Mouse (Mus musculus): Measurements from ENCODE around the gene Spaca4. TPM values are rescaled to one million over a fixed set of nuclear protein-coding genes. Genes with fewer than 3 reads are reported as not detected.

The Spaca4 gene
- polyA plus RNA-seq, 1 experiment, result not detected

DNA sequence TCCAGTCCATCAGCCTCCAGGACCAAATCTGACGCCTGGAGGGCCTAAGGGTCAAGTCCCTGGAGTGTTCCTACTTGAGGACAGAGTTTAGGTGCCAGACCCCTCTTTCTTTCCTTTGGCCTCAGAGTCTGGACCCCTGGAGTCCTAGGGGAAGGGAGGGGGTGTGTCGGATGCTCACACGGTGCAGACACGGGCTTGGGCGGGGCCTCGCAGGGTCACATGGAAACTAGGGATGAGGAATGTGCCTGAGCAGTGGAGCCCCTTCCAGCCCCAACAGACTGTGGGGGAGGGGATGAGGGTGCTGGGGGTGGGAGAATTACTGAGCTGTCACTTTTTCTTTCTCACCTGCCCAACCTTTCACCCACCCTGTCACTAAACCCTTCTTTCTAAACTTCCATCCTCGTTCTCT is 19.7 kb downstream of the Spaca4 start:
- Histone ChIP-seq H3K27me3 (ENCODE audit: control insufficient read depth, insufficient read depth, low read length) (no peaks in the 10 kb centered on the region), H3K4me3 (replicated peaks; ENCODE audit: insufficient read depth, low read depth, low read length) (peak overlapping the region; percentile 96), H3K4me1 (ENCODE audit: control insufficient read depth, insufficient read depth, low read length) (peaks cover 31% of the 10 kb centered on the region), H3K27ac (ENCODE audit: insufficient read depth, low read length) (peak overlapping the region; percentile 96)
- WGBS, result under 1% methylated on average over 7 of the region's 7 CpGs
- DNase-seq, result peak; percentile 70 to 76
- peak; percentile 47; the same call in 1 of the 2 replicates for TF ChIP-seq POLR2A (IDR thresholded peaks at IDR 0.05; ENCODE audit: borderline replicate concordance, insufficient read depth, low read length)
- no peak for TF ChIP-seq CTCF (IDR thresholded peaks at IDR 0.05; ENCODE audit: borderline replicate concordance, insufficient read depth, low read depth, low read length)

DNA sequence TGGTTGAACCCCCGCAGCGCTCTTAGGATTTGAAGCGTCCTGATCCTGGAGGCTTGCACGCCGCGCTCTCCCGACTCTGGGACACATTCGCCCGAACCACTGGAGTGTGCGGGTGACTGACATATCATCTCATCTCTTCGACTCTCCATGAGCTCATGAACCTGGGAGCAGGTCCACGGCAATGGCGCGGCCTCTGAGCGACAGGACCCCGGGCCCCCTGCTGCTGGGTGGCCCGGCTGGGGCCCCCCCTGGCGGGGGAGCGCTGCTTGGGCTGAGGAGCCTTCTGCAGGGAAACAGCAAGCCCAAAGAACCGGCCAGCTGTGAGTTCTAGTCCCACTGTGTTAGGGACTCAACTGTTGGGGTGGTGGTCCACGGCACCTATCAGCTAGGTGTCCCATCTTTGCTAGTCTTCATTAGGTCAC is 20.2 kb downstream of the Spaca4 start:
- peaks cover 28% of the 10 kb centered on the region for H3K4me1 ChIP-seq (ENCODE audit: control insufficient read depth, insufficient read depth, low read length)
- DNase-seq, result no peak

DNA sequence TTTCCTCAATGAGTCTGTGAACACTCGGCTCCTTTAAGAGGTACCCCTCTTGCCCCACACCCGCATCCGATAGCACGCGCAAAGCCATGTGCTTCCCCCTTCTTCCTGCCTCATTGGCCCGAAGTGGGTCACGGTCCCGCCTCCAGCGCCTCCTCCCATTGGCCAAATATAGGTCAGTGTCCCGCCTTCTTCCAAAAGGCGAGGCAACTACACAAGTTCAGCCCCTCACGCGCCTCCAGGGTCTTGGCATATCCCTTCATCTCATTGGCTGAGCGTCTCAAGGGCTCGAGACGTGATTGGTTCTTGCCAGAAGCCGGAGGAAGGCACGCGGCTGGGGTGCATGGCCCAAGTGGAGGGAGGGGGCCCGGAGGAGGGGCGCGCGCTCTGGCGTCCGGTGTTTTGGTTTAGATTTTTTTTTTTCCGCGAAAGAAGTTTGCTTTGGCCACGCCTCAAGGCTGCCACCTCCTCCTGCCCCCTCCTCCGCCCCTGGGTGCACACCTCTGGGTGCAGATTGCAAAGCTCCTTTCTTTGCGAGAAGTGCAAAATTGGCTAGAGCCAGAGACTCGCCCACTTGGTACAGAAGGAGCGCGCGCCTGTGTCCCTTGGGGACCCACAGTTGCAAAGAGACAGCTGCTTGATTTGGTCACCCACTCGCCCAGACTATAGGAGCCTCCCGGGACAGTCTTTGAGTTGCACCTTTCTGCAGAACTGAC is 20.7 kb downstream of the Spaca4 start, which contains the start of gene Dbp:
Gene Dbp (plus strand): TSS at position 359 of the 713 bp plus-strand sequence.
- H3K4me1 ChIP-seq (ENCODE audit: control insufficient read depth, insufficient read depth, low read length), result peaks cover 27% of the 10 kb centered on the region
- WGBS, result under 1% methylated on average over 36 of the region's 36 CpGs

More for the DNA sequence above, 20.2 kb downstream of the Spaca4 start:
- H3K27ac ChIP-seq (ENCODE audit: insufficient read depth, low read length), result peak overlapping the region; percentile 96
- WGBS, result under 1% methylated on average over 21 of the region's 21 CpGs
- no peaks in the 10 kb centered on the region for H3K27me3 ChIP-seq (ENCODE audit: control insufficient read depth, insufficient read depth, low read length)
- H3K4me3 ChIP-seq (replicated peaks; ENCODE audit: insufficient read depth, low read depth, low read length), result peak overlapping the region; percentile 96
- TF ChIP-seq POLR2A (IDR thresholded peaks at IDR 0.05; ENCODE audit: borderline replicate concordance, insufficient read depth, low read length), result no peak
- TF ChIP-seq CTCF (IDR thresholded peaks at IDR 0.05; ENCODE audit: borderline replicate concordance, insufficient read depth, low read depth, low read length), result no peak

DNA sequence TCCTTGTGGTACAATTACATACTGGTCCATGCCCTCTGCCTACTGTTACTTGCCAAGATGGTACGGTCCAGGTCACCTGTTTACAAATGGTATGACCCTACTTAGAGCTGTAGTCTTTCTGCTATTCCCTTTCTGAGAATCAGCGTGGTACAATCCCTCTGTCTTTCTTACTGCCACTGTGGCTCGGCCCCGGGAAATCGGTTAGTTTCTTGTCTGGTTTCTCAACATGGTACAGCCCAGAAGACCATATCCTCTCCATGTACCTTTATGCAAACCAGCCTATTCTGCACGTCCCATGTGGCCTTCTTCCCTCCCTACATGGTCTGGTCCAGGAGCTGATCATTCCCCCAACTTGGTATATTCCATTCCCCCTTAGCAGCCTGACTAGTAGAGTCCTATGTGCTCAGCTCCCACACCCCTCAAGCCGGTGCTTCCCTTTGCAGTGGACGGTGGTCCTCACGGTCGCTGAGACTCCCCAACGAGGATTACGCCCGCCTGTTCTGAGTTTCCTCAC is 21.5 kb downstream of the Spaca4 start:
- H3K27ac ChIP-seq (ENCODE audit: insufficient read depth, low read length), result peak overlapping the region; percentile 87
- peak overlapping the region; percentile 75 for H3K4me3 ChIP-seq (replicated peaks; ENCODE audit: insufficient read depth, low read depth, low read length)
- peak; percentile 78 to 86 for DNase-seq
- peaks cover 21% of the 10 kb centered on the region for H3K4me1 ChIP-seq (ENCODE audit: control insufficient read depth, insufficient read depth, low read length)
- WGBS, result under 1% methylated on average over 13 of the region's 13 CpGs
- no peaks in the 10 kb centered on the region for H3K27me3 ChIP-seq (ENCODE audit: control insufficient read depth, insufficient read depth, low read length)
- TF ChIP-seq POLR2A (IDR thresholded peaks at IDR 0.05; ENCODE audit: borderline replicate concordance, insufficient read depth, low read length) (peak; percentile 85), CTCF (IDR thresholded peaks at IDR 0.05; ENCODE audit: borderline replicate concordance, insufficient read depth, low read depth, low read length) (no peak)

More for the DNA sequence above, 20.7 kb downstream of the Spaca4 start, which contains the start of gene Dbp:
- Histone ChIP-seq H3K4me3 (replicated peaks; ENCODE audit: insufficient read depth, low read depth, low read length) (peak within 1 kb of the TSS; percentile 96), H3K27me3 (ENCODE audit: control insufficient read depth, insufficient read depth, low read length) (no peaks in the 10 kb centered on the region), H3K27ac (ENCODE audit: insufficient read depth, low read length) (peak within 1 kb of the TSS; percentile 96)
- peak; percentile 98 to 100 for DNase-seq
- TF ChIP-seq POLR2A (IDR thresholded peaks at IDR 0.05; ENCODE audit: borderline replicate concordance, insufficient read depth, low read length) (0 out of 2 replicates have a peak, but pooled peaks have one; percentile 34), CTCF (IDR thresholded peaks at IDR 0.05; ENCODE audit: borderline replicate concordance, insufficient read depth, low read depth, low read length) (no peak)

DNA sequence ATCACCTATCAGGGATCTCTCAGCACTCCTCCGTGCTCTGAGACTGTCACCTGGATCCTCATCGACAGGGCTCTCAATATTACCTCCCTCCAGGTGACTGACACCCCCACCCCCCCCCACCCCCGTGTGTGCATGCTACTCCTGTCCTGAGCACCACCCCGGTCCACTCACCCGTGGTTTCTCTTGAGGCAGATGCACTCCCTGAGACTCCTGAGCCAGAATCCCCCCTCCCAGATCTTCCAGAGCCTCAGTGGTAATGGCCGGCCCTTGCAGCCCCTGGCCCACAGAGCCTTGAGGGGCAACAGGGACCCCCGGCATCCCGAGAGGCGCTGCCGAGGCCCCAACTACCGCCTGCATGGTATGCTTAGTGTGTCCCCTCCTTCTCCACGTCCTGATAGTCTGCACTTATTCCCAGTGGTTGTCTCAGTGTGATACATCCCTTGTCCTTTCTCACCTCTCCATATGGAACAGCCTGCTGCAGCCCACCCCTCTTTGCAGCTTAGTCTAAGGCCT is 22.0 kb downstream of the Spaca4 start:
- H3K27ac ChIP-seq (ENCODE audit: insufficient read depth, low read length), result peak overlapping the region; percentile 87
- H3K4me1 ChIP-seq (ENCODE audit: control insufficient read depth, insufficient read depth, low read length), result peaks cover 16% of the 10 kb centered on the region
- WGBS, result 9% methylated on average over 12 of the region's 12 CpGs
- TF ChIP-seq CTCF (IDR thresholded peaks at IDR 0.05; ENCODE audit: borderline replicate concordance, insufficient read depth, low read depth, low read length) (no peak), POLR2A (IDR thresholded peaks at IDR 0.05; ENCODE audit: borderline replicate concordance, insufficient read depth, low read length) (no peak)
- H3K4me3 ChIP-seq (replicated peaks; ENCODE audit: insufficient read depth, low read depth, low read length), result peak overlapping the region; percentile 75
- H3K27me3 ChIP-seq (ENCODE audit: control insufficient read depth, insufficient read depth, low read length), result no peaks in the 10 kb centered on the region
- no peak for DNase-seq

DNA sequence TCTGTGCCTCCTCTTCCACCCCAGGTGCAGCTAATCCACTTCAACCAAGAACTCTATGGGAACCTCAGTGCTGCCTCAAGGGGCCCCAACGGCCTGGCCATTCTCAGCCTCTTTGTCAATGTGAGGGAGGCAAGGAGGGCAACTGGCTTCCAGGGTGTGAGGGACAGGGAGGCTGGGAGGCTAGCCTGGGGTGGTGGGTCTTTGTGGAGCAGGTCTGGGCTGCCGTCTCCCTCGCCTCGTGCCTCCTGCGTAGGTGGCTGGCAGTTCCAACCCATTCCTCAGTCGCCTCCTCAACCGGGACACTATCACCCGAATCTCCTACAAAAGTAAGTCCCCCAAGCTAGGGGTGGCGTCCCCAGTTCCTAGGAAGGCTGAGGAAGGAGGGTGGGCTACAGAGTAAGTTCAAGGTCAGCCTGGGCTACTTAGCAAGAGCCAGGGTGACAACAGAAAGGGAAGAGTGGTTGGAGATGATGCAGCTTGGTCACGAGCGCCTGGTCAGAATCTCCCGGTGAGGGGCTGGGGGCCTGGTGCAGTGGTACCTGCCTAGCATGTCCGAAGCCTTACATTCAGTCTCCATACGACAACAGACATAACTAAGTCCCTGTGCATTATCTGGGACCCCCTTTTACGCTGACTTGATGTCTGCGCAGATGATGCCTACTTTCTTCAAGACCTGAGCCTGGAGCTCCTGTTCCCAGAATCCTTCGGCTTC is 22.6 kb downstream of the Spaca4 start:
- WGBS, result 85% methylated on average over 17 of the region's 17 CpGs
- DNase-seq, result peak in 1 of 2 experiments; percentile 21
- Histone ChIP-seq H3K27ac (ENCODE audit: insufficient read depth, low read length) (no peak overlapping the region; the same call in 1 of the 2 replicates), H3K4me1 (ENCODE audit: control insufficient read depth, insufficient read depth, low read length) (peaks cover 14% of the 10 kb centered on the region), H3K4me3 (replicated peaks; ENCODE audit: insufficient read depth, low read depth, low read length) (peak overlapping the region; percentile 75), H3K27me3 (ENCODE audit: control insufficient read depth, insufficient read depth, low read length) (no peaks in the 10 kb centered on the region)
- no peak for TF ChIP-seq POLR2A (IDR thresholded peaks at IDR 0.05; ENCODE audit: borderline replicate concordance, insufficient read depth, low read length)
- TF ChIP-seq CTCF (IDR thresholded peaks at IDR 0.05; ENCODE audit: borderline replicate concordance, insufficient read depth, low read depth, low read length), result no peak

DNA sequence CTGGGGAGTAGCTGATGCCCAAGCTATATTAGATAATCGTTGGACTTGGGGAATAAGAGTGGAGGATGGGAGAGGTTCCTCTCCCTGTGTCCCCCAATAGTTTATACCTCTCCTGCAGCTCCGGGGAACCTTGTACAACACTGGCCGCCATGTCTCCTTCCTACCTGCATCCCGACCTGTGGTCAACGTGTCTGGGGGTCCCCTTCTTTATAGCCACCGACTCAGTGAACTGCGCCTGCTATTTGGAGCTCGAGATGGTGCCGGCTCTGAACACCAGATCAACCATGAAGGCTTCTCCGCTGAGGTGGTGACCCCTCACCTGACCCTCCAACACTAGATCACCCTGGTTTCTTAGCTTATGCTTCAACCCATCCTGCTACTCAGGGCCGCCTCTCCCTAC is 23.3 kb downstream of the Spaca4 start:
- TF ChIP-seq CTCF (IDR thresholded peaks at IDR 0.05; ENCODE audit: borderline replicate concordance, insufficient read depth, low read depth, low read length), result no peak
- no peak for TF ChIP-seq POLR2A (IDR thresholded peaks at IDR 0.05; ENCODE audit: borderline replicate concordance, insufficient read depth, low read length)
- H3K27ac ChIP-seq (ENCODE audit: insufficient read depth, low read length), result no peak overlapping the region
- 91% methylated on average over 11 of the region's 11 CpGs for WGBS
- DNase-seq, result peak in 1 of 2 experiments; percentile 19
- no peaks in the 10 kb centered on the region for H3K27me3 ChIP-seq (ENCODE audit: control insufficient read depth, insufficient read depth, low read length)
- peaks cover 13% of the 10 kb centered on the region for H3K4me1 ChIP-seq (ENCODE audit: control insufficient read depth, insufficient read depth, low read length)
- no peak overlapping the region for H3K4me3 ChIP-seq (replicated peaks; ENCODE audit: insufficient read depth, low read depth, low read length)
